Mouse (Mus musculus) midbrain, embryonic 10.5 days (tissue): Measurements from ENCODE around the gene Mtr. TPM values are rescaled to one million over a fixed set of nuclear protein-coding genes. Genes with fewer than 3 reads are reported as not detected.
A peak's percentile ranks its signal among the peaks of the same experiment; 100 is the strongest.

Source experiments
- DNase-seq: peaks from one replicate; pipeline ENCODE4 v3.0.0-alpha.2; 2017; ENCODE audit warnings: low spot score
- H3K27ac ChIP-seq: fragments of 300-500 bp; sonication (generic); replicated peaks from 2 replicates; pipeline ENCODE4 v1.5.1; 2016; ENCODE audit warnings: mild to moderate bottlenecking
- H3K27me3 ChIP-seq: fragments of 300-500 bp; sonication (generic); 2 replicates; pipeline ENCODE4 v1.6.1; 2016; ENCODE audit warnings: low read depth, mild to moderate bottlenecking; ENCODE audit not compliant: poor library complexity, severe bottlenecking
- H3K36me3 ChIP-seq: fragments of 300-500 bp; sonication (generic); 2 replicates; pipeline ENCODE4 v1.6.1; 2016; ENCODE audit warnings: mild to moderate bottlenecking, moderate library complexity
- H3K4me1 ChIP-seq: fragments of 300-500 bp; sonication (generic); 2 replicates; pipeline ENCODE4 v1.6.1; 2016
- H3K4me3 ChIP-seq: fragments of 300-500 bp; sonication (generic); 2 replicates; pipeline ENCODE4 v1.5.1; 2016; ENCODE audit warnings: mild to moderate bottlenecking, moderate library complexity
- H3K9me3 ChIP-seq: fragments of 300-500 bp; sonication (generic); replicated peaks from 2 replicates; pipeline ENCODE4 v1.6.1; 2016; ENCODE audit warnings: mild to moderate bottlenecking
- WGBS: fragments of 180-500 bp; shearing (Covaris S2); methylation state at CpG from one replicate; pipeline ENCODE4 v1.1.7; 2016; 5-methylcytosine and 5-hydroxymethylcytosine counted together
- polyA plus RNA-seq: library from polyadenylated mRNA; unstranded; fragments of >200 nt; fragmentation: Nextera tagmentation; extraction: Ambion mirVana; gene quantifications from 2 replicates; pipeline ENCODE4 v1.2.1, GENCODE M21; 2016

Mtr gene
- polyA plus RNA-seq, 1 experiment from 2014 or later, result 16.5 TPM

- WGBS, result 96% methylated on average over 3 of the region's 3 CpGs
- Histone ChIP-seq H3K27ac (no peak overlapping the region), H3K27me3 (no peaks in the 10 kb centered on the region), H3K9me3 (no peaks in the 10 kb centered on the region), H3K4me1 (no peaks in the 10 kb centered on the region), H3K36me3 (no peaks in the 10 kb centered on the region), H3K4me3 (no peak overlapping the region)
- DNase-seq, result no peak
Observed at GRCm38 (mm10) chr13:12267971-12268370, 10.1 kb upstream of the Mtr start.

GRCm38 (mm10) chr13:12267097-12267496, 9.2 kb upstream of the Mtr start:
- Histone ChIP-seq H3K4me3 (no peak overlapping the region), H3K36me3 (no peaks in the 10 kb centered on the region), H3K27me3 (no peaks in the 10 kb centered on the region), H3K27ac (no peak overlapping the region), H3K9me3 (no peaks in the 10 kb centered on the region), H3K4me1 (no peaks in the 10 kb centered on the region)
- 67% methylated on average over 3 of the region's 3 CpGs for WGBS
- DNase-seq, result no peak

- WGBS, result 73% methylated on average over 6 of the region's 6 CpGs
Observed at GRCm38 (mm10) chr13:12263996-12264395, 6.1 kb upstream of the Mtr start.

GRCm38 (mm10) chr13:12261505-12261904, 3.6 kb upstream of the Mtr start:
- Histone ChIP-seq H3K27ac (no peak overlapping the region), H3K9me3 (peaks cover 16% of the 10 kb centered on the region; the same call in 1 of the 2 replicates), H3K27me3 (no peaks in the 10 kb centered on the region), H3K4me3 (no peak overlapping the region), H3K36me3 (no peaks in the 10 kb centered on the region), H3K4me1 (peaks cover 7% of the 10 kb centered on the region)
- no peak for DNase-seq

More at GRCm38 (mm10) chr13:12263996-12264395, 6.1 kb upstream of the Mtr start:
- H3K9me3 ChIP-seq, result peaks cover 16% of the 10 kb centered on the region; the same call in 1 of the 2 replicates
- H3K36me3 ChIP-seq, result no peaks in the 10 kb centered on the region
- DNase-seq, result no peak
- H3K4me3 ChIP-seq, result no peak overlapping the region
- no peak overlapping the region for H3K27ac ChIP-seq
- H3K27me3 ChIP-seq, result no peaks in the 10 kb centered on the region
- no peaks in the 10 kb centered on the region for H3K4me1 ChIP-seq

GRCm38 (mm10) chr13:12256871-12257390, 982 bp downstream of the Mtr start:
- WGBS, result 14% methylated on average over 10 of the region's 10 CpGs
- no peak for DNase-seq
- Histone ChIP-seq H3K4me3 (peak overlapping the region; percentile 79), H3K4me1 (peaks cover 17% of the 10 kb centered on the region), H3K27me3 (no peaks in the 10 kb centered on the region), H3K9me3 (peaks cover 16% of the 10 kb centered on the region; the same call in 1 of the 2 replicates), H3K27ac (peak overlapping the region; percentile 91), H3K36me3 (peaks cover 17% of the 10 kb centered on the region)

- no peak for DNase-seq
- Histone ChIP-seq H3K27me3 (no peaks in the 10 kb centered on the region), H3K27ac (no peak overlapping the region), H3K9me3 (peaks cover 12% of the 10 kb centered on the region; the same call in 1 of the 2 replicates), H3K4me1 (peaks cover 17% of the 10 kb centered on the region), H3K36me3 (peaks cover 21% of the 10 kb centered on the region), H3K4me3 (peak overlapping the region; percentile 79)
- WGBS, result 83% methylated on average over 3 of the region's 3 CpGs
Observed at GRCm38 (mm10) chr13:12255911-12256705, 1.8 kb downstream of the Mtr start.

GRCm38 (mm10) chr13:12250496-12250895, 7.4 kb downstream of the Mtr start:
- H3K27me3 ChIP-seq, result no peaks in the 10 kb centered on the region
- no peaks in the 10 kb centered on the region; the same call in 1 of the 2 replicates for H3K4me1 ChIP-seq
- no peaks in the 10 kb centered on the region for H3K9me3 ChIP-seq
- 93% methylated on average over 3 of the region's 3 CpGs for WGBS
- H3K27ac ChIP-seq, result no peak overlapping the region
- peaks cover 71% of the 10 kb centered on the region for H3K36me3 ChIP-seq
- H3K4me3 ChIP-seq, result no peak overlapping the region
- no peak for DNase-seq

- no peak overlapping the region for H3K4me3 ChIP-seq
- no peak for DNase-seq
- H3K27ac ChIP-seq, result no peak overlapping the region
- no peaks in the 10 kb centered on the region for H3K4me1 ChIP-seq
- 96% methylated on average over 8 of the region's 8 CpGs for WGBS
- H3K9me3 ChIP-seq, result no peaks in the 10 kb centered on the region
- peaks cover 81% of the 10 kb centered on the region for H3K36me3 ChIP-seq
- H3K27me3 ChIP-seq, result no peaks in the 10 kb centered on the region
Observed at GRCm38 (mm10) chr13:12249195-12249898, 8.6 kb downstream of the Mtr start.

GRCm38 (mm10) chr13:12245938-12246337, 12.0 kb downstream of the Mtr start:
- Histone ChIP-seq H3K4me1 (no peaks in the 10 kb centered on the region), H3K4me3 (no peak overlapping the region), H3K36me3 (peaks cover 94% of the 10 kb centered on the region), H3K27ac (no peak overlapping the region), H3K27me3 (no peaks in the 10 kb centered on the region), H3K9me3 (no peaks in the 10 kb centered on the region)
- WGBS, result 96% methylated on average over 2 of the region's 2 CpGs
- DNase-seq, result no peak

GRCm38 (mm10) chr13:12243991-12244390, 13.9 kb downstream of the Mtr start:
- H3K36me3 ChIP-seq, result peaks cover 96% of the 10 kb centered on the region
- no peaks in the 10 kb centered on the region for H3K9me3 ChIP-seq
- H3K27ac ChIP-seq, result no peak overlapping the region
- no peaks in the 10 kb centered on the region for H3K27me3 ChIP-seq
- H3K4me3 ChIP-seq, result no peak overlapping the region
- DNase-seq, result no peak
- no peaks in the 10 kb centered on the region for H3K4me1 ChIP-seq
- WGBS, result 97% methylated on average over 4 of the region's 4 CpGs

- 90% methylated on average over 4 of the region's 4 CpGs for WGBS
- Histone ChIP-seq H3K9me3 (no peaks in the 10 kb centered on the region), H3K4me1 (no peaks in the 10 kb centered on the region), H3K27me3 (no peaks in the 10 kb centered on the region), H3K27ac (no peak overlapping the region), H3K36me3 (peaks cover 94% of the 10 kb centered on the region), H3K4me3 (no peak overlapping the region)
- no peak for DNase-seq
Observed at GRCm38 (mm10) chr13:12232141-12232540, 25.8 kb downstream of the Mtr start.

- no peaks in the 10 kb centered on the region for H3K27me3 ChIP-seq
- H3K4me3 ChIP-seq, result no peak overlapping the region
- H3K36me3 ChIP-seq, result peaks cover 98% of the 10 kb centered on the region
- 90% methylated on average over 4 of the region's 4 CpGs for WGBS
- no peaks in the 10 kb centered on the region for H3K9me3 ChIP-seq
- no peaks in the 10 kb centered on the region for H3K4me1 ChIP-seq
- no peak overlapping the region for H3K27ac ChIP-seq
- DNase-seq, result no peak
Observed at GRCm38 (mm10) chr13:12228248-12228647, 29.7 kb downstream of the Mtr start.

GRCm38 (mm10) chr13:12227606-12228005, 30.3 kb downstream of the Mtr start:
- H3K4me3 ChIP-seq, result no peak overlapping the region
- no peak for DNase-seq
- no peaks in the 10 kb centered on the region for H3K27me3 ChIP-seq
- WGBS, result 89% methylated on average over 5 of the region's 5 CpGs
- H3K9me3 ChIP-seq, result no peaks in the 10 kb centered on the region
- peaks cover 97% of the 10 kb centered on the region for H3K36me3 ChIP-seq
- no peak overlapping the region for H3K27ac ChIP-seq
- no peaks in the 10 kb centered on the region for H3K4me1 ChIP-seq
